Mouse (Mus musculus): Measurements from ENCODE around the gene Etnk1.

Gene Etnk1

DNA sequence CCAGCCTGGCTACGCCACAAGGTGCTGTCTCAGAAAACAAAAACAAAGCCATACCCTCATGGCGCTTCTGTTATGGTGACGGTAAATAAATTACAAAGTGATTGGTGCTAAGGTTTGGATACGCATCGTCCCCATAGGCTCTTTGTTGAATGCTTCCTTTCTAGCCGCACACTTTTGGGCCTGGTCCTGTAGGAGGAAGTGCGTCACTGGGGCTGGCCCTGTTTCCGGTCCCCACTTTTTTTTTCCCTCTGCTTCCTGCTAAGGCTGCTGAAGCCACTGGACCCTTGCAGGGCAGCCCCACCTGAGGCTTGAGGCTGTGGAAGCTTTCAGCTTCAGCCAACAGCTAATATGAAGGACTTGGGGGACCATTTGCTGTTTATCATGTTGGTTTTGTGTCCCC lies 54.2 kb downstream of the Etnk1 start:
- DNase-seq, result no peak

DNA sequence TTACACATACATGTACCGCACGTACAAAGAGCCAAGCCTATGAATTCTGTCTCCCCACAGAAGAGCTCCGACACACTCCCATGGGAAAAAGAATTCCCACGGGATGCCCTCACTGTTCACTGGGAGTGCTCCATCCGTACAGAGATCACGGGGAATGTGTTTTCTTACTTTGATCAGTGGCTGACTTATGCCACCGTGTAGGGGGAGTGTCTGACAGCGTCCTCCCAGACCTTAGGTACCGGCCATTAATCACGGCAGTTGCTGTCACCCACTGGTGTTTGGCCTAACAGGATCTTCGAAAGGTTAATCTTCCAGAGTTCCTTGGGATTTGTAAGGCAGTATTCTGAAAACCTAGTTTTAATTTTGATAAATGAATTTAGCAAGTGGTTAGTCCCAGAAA lies 57.0 kb downstream of the Etnk1 start:
- DNase-seq, result no peak

DNA sequence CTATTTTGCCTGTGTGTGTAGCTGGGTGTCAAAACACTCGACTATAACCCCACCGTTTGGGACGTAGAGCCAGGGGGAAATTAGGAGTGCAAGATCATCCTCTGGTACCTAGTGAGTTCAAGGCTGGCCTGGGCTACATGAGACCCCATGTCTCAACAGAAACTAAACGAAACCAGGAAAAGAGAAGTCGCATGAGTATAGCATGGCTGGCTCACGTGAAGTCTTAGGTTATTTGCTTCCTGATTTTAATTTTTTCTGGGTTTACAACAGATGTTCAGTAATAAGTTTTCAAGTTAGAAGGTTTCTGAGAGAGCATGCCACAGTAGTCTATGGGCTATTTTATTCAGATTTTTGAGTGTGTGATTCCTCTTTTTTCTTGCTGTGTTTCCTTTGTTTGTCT lies 57.9 kb downstream of the Etnk1 start:
- DNase-seq, result no peak

DNA sequence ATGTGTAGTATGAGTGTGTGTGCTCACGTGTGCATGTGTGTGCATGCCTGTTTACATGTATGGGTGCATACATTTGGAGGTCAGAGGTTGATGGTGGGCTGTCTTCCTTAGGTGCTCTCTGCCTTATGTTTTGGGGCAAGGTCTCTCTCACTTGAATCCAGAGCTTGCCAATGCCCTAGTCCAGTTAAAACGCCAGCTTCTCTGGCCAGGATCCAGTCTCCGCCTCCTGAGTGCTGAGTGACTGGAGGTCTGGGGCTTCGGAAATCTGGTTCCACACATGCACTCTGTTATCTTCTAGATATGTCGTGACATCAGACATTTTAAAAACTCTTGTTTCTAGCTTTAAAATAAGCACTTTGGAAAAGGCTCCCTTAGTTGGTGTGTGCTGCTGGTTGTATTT lies 61.7 kb downstream of the Etnk1 start:
- DNase-seq, result no peak

DNA sequence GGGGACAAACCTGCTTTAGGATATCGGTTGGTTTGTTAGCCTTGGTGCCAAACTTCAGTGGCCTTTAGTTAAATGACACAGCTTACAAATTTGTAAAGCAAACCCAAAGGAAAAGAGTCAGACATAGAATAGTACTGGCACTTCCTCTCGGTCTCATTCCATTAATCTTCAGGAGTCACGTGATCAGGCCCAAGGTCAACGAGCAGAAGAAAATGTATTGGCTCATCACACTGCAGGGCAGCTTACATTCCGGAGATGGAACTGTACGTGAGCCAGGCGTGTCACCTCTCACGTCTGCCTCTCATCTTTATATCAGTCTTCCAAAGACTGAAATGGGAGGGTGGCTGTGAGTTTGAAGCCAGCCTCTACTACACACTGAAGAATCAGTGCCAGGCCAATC lies 62.9 kb downstream of the Etnk1 start:
- no peak for DNase-seq

DNA sequence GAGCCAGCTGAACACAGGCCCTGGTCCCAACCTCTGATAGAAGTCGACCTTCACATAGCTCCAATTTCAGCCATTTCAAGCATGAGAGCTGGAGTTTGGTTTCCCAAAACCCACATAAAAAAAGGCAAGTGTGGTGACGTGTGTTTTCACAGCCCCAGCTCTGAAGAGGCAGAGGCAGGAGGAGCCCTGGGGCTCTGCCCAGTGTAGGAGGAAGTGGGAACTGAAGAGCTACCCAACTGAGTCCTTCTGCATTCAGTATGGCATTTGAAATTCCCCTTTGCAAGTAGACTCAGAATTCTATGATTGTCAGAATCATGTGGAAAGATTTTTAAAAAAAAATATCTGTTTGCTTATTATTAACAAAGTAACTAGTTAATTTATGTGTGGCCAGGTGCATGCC lies 63.9 kb downstream of the Etnk1 start:
- no peak for DNase-seq

DNA sequence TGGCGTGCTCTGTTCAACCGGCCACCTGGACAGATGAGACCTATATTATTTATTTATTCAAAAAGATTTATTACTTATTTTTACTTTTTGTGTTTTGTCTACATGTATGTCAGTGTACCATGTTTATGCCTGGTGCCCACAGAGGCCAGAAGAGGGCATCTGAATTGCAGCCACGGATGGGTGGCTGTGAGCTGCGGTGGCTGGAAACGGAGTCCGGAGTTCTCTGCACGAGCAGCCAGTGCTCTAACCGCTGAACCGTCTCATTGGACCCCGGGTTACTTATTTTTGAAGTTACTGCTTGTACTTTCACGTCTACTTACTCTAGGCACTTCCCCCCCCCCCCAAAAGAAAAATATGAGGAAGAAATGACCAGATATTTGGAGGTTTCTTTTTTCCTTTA lies 65.7 kb downstream of the Etnk1 start:
- DNase-seq, result no peak

DNA sequence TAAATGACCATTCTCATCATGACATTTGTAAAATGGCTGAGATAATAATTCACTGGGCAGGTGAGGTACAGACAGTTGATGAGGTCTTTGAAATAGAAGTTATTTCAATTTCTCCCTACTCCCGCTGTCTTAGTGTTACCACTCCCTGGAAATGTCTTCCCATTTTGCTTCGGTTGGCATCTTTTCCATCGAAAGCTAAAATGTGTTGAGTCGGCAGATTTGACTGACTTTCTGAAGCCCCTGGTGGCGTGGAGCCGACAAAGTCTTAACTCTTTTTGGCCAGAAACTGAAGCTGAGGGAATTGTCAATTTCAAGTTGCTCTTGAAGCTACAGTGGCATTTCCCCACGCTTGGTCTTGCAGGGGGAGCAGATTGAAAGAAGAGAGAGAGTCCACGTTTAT lies 67.8 kb downstream of the Etnk1 start:
- DNase-seq, result no peak

DNA sequence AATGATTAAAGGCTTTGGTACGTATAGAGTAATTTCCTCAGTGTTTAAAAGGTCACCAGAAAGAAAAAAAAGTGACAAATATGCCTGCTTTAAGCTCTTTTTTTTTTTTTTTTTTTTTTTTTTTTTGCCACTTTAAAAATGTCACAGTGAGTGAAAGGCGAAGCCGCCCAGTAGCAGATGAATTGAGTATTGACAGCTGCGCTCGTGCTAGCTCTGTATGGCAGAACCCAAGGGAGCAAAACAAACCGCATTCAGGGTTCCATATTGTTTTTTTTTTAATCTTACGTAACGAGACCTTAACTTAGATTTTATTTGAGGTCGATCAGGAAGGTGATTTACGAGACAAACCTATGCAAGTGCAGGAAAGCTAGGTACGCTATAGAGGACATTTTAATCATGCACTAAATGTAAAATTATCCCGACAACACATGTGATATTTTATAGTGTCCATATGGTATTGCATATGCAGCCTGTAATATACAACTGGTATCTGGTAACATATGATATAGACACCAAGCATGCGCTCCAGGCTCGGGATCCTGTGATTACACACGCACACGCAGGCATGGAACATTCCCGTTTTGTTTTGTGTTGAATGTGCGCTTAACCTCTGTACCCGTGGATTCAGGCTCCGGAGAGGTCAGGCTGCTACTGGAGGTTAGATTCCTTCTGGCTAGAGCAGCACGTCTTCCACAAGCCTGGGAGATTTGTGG lies 72.5 kb downstream of the Etnk1 start:
- no peak for DNase-seq

DNA sequence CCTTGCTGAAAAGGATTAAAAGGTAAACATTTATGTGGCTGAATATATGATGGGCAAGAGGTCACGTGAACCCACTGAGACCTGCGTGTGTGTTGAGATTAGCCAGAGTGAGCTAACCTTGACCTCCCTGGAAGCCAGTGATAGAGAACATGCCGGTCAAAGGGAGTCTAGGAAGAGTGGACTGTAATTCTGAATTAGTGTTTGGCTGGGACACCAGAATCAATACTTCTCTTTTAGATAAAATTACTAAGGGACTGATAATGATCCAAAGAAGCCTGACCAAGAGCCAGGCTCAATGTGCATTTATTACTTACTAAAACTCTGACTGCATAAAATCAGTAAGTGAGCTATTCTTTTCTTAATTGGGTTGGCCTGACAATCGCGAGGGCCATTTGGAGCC lies 76.2 kb downstream of the Etnk1 start:
- no peak for DNase-seq

DNA sequence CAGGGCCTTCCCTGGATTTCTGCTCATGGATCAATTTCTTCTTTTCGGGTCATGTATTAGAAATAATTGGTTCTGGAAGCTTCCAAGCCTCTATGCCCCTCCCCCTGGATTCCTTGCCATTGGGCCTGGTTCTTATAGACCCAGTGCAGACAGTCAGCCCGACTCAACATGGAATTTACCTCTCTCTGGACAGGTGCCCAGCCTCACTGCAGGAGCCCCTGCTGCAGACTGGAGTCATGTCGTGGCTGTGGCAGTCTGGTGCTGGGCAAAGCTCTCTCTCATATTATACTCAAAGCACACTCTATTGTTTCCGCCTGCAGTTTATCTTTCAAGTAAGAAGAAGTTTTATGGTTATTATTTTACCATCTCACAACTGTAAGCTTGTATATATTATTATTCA lies 90.9 kb downstream of the Etnk1 start:
- no peak for DNase-seq

DNA sequence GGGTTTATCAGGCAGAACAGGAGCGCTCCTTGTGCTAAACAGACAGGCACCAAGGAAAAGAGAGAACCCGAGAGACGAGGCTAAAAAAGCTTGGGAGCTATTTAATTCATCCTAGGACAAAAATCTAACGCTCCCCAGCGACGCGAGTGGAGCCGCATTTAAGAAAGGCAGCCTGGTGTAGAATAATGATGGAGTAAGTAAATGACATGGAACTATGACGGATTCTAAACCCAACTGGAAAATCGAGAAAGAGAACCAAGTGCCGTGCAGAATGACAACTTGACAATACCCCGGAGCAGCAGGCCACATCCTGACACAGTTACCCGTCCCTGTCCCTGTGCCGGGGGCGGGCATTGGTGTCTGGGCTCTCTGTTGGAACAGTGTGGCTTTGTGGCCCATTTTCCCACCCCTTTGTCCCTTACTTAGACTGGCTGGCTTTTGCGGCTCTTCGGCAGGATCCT lies 92.2 kb downstream of the Etnk1 start:
- no peak for DNase-seq

DNA sequence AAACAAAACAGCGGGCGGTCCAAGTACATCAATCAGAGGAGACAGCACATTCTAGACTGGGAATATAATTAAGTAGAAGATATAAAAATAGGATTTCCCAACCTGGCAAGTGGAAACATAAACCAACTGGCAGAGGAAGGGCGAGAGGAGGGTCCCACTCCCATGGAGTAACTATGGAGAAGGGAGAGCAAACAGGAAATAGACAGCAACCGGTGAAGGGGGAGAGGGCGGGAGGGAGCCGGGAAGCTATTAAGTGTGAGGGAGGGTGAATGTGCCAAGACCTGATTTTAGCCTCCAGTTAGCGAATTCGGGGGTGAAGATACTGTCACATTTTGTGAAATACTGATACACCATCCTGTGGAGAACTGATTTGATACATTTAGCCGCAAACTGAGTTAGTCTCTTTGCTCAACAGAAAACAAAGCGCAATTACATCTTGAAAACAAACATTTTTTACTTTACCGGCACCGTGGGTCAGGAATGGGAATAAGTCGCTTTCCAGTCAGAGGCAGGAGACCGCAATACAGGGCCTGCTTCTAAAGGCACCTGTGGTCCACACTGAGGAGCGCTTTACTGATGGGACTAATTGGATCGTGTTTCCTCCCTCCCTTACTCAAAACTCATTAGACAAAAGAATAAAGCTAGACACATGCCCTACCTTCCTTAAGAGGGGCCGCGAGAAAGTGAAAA lies 93.0 kb downstream of the Etnk1 start:
- DNase-seq, result no peak

DNA sequence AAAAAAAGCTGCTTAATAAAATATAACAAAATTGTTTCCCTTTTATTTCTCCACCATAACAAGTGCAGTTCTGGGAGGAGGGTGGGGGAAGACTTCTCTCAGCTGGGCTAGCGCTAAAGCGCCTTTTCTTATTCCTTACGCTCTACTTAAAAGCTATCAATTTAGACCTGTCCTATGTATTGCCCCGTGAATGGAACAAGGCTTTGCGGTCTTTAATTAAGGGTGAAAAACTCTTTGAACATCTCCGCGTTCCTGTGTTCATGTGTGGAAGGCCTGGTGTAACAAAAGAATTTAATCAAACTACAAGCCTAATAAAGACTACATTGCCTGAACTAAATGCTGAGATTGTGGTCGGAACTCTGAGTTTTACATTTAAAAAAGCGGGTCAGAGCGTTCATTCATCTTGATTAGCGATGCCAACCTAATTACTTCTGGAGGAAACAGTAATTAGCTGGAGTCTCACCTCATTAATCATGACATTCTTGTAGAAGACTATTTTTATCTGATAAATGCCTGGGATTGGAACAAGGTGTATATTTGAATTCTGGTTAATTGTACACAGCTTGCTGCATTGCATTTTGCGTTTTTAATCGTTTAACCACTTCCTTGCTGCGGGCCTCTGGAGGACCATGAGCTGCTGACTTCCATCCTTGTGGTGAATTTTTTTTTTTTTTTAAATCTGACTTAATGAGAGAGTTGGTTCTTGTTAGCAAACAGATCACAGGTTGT lies 93.7 kb downstream of the Etnk1 start:
- no peak for DNase-seq

DNA sequence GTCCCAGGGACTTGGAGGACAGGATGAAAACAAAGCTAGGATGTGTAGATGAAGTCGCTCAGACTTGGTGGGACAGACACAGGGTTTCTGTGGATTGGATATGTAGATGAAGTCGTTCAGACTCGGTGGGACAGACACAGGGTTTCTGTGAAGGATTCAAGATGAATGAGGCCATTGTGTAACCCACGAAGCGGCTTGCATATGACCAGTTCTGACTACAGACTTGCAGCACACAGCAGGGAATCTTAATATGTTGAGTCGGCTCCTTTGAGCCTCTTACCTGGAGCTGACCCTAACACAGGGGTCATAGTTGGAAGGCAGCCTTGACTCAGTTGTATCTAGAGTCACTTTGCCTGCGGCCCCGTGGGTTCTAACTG lies 94.3 kb downstream of the Etnk1 start:
- DNase-seq, result no peak

DNA sequence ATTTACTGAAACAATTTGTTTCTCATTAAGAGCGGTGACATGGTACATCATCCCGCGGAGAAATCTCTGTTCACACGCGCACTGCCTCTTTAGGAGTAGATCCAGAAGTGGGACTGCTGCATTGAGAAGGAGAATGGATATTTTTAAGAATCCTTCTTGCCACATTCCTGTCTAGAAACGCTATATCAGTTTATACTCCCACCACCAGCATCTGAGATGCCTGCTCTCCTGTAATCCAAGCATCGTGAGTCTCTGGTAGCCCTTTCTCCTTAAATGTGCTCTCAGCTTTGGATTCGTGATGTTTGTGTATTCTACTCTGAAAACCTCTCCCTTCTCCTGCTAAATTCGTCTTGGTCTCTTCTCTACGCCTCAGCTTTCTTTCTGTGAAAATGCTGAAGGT lies 98.5 kb downstream of the Etnk1 start:
- DNase-seq, result no peak

DNA sequence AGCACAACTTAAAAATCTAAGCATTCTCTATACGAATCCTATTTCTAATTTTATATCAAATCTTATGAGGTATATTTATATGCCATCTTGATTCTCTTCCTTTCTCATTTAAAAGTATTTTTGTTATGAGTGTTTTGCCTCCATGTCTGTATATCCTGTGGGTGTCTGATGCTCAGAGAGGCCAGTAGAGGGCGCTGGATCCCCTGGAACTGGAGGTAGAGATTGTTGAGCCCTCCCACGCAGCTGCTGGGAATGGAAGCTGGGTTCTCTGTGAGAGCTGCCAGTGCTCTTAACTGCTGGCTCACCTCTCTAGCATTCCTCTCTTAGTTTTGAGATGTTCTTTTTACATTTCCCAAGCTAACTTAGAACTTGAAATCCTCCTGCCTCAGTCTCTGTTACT lies 112.2 kb downstream of the Etnk1 start:
- peak; percentile 24 for DNase-seq

All from thymus, postnatal 14 days (tissue).